Mouse (Mus musculus) hindlimb bud, embryonic 11.5 days (tissue): ENCODE data around the gene Pfkm.

ENCODE experiments used
- DNase-seq: peaks from one replicate; pipeline ENCODE4 v3.0.0-alpha.2; 2012; ENCODE audit warnings: low read depth, low spot score; ENCODE audit errors: extremely low spot score

The Pfkm gene

GRCm38 (mm10) chr15:98092372-98093120 is at the start of gene Pfkm:
TSS of gene Pfkm (plus strand) at chr15:98092589.
- DNase-seq = no peak

- DNase-seq = no peak
These were observed 48.4 kb upstream of the Pfkm start for GRCm38 (mm10) chr15:98043967-98044366.

DNA sequence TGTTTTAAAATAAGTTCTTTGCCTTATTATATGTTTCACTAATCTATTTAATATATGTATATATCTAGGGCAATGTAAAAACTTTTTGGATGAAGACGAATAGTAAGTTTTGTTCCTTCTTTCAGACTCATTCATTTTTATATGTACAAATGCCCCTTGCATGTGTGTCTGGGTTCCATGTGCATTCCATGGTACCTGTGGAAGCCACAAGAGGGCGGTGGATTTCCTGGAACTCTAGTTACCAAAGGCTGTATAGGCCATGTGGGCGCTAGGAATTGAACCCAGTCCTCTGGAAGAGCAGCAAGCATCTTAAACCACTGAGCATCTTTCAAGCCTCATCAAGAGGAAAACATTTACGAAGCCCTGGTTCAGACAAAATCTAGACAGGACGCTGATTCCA is 48.0 kb upstream of the Pfkm start:
- no peak for DNase-seq

GRCm38 (mm10) chr15:98048918-98049700 is 43.3 kb upstream of the Pfkm start:
- no peak for DNase-seq

DNA sequence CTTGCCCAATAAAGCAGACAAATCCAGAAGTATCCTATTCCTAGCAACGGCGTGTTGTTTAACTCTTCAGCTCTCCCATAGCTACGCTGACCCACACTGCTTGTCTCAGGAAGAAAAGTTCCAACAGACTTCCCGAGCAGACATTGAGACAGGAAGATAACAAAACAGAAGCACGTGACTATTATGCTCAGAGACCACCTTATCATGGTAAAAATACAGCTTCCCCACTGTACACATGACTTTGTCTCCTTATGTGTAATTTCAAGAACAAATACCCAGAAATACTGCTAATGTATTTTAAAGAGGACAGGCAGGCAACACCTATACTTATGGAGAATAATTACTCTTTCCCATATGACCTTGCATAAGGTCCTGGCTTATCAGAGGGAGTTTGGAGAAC is 40.7 kb upstream of the Pfkm start:
- DNase-seq = no peak

DNA sequence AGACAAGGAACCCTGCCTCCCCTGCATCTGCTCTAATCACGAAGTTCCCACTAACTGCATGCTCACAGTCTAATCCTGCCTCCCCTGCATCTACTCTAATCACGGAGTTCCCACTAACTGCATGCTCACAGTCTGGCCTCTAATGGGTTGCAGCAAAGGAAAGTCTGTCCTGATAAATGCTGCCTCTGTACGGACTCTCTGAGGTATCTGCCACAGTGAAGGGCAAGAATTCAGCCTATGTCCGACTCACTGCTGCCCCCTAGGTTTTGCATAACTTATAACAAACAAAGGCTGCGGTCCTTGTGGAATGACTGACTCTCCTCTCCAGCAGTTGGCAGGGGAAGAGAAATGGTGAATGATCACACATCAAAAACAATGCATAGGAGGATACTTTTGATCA is 37.1 kb upstream of the Pfkm start:
- DNase-seq = peak; percentile 54

DNA sequence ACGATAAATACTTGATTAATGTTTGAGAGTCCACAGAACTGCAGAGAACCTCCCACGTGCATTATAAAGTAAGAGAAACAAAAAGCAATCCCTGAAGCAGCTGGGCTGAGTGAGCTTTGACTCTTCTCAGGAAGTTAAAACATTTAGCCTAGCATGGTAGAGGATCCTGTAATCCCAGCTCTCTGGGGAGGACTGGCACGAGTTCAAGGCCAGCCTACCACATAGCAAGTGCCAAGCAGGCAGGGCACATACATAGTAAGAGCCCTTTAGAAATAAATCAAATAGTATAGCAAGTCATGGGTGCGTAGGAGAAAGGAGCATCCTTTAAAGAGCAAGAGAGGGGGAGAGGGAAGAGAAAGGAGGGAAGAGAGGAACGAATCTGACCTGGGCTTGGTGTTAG is 26.5 kb upstream of the Pfkm start:
- no peak for DNase-seq

GRCm38 (mm10) chr15:98066602-98067001 is 25.8 kb upstream of the Pfkm start:
- no peak for DNase-seq

DNA sequence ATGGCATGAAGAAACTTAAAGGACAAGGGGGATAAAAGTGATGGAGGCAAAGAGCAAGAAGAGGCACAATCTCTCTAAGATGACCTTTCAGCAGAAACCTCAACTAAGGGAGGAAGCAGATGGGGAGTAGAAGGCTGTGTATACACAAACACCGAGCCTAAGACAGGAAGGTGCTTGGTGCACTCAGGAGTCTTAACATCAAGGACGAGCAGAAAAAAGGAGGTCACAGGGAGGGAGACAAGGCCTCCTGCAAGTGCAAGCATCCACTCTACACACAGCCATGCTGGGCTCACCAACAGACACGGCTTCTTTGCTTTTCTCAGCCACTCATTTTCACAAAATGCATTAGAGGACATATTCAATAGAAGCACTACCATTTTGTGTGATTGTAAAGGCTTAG is 24.9 kb upstream of the Pfkm start:
- no peak for DNase-seq

GRCm38 (mm10) chr15:98068506-98068905 is 23.9 kb upstream of the Pfkm start:
- DNase-seq = no peak

- DNase-seq = no peak
These were observed 22.7 kb upstream of the Pfkm start for GRCm38 (mm10) chr15:98069566-98070245.

DNA sequence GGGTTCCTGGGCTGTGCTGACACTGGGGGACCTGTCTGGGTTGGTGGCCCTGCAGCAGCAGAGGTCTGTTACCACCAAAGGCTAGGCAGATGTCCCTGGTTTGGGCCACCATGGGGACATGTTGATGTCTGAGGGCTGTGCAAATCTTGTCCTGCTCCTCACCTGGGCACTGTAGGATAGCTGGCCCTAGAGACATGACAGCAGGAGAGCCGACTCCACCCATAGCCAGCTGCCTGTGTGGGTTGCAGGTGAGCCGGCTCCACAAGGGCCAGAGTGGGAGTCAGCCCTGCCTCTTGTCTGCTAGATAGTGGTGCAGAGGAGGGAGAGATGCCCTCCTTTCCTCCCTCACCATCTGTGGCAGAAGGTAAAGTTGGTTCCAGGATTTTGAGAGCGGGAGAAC is 22.0 kb upstream of the Pfkm start:
- no peak for DNase-seq

DNA sequence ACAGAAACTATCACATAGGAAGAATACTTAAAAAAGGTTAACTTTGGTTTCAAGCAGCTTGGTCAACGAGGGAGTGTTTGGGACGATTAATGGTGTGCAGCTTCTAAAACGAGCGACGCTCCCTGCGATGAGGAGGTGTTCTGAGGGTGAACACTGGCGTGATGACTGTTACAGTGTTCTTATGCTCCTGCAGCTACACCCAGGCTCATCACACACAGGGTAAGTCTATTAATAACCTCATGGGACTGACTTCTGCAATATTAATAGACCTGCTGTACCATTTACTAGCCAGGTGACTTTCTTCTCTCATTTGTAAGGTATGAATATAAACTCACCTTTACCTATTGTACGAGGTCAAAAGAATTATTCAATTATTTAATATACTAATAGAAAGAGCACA is 17.9 kb upstream of the Pfkm start:
- no peak for DNase-seq

- DNase-seq = no peak
These were observed 17.4 kb upstream of the Pfkm start for GRCm38 (mm10) chr15:98075034-98075433.

DNA sequence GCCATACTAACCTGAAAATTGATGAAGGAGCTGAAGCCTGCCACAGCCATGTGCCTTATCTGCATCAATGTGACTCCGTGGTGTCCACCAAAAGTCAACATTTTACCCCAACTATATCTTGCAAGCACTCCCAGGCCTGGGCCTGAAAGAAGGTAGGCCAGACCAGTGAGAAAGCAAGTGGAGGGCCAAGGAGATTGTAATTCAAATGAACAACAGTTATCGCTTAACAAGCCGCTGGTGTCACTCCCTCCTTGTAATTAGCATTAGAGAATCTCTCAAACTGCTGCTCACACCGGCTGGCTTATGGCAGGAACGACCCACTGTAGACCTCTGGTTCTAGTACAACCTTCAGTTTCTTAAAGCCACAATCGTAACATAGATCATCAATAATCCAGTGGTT is 15.5 kb upstream of the Pfkm start:
- DNase-seq = no peak

DNA sequence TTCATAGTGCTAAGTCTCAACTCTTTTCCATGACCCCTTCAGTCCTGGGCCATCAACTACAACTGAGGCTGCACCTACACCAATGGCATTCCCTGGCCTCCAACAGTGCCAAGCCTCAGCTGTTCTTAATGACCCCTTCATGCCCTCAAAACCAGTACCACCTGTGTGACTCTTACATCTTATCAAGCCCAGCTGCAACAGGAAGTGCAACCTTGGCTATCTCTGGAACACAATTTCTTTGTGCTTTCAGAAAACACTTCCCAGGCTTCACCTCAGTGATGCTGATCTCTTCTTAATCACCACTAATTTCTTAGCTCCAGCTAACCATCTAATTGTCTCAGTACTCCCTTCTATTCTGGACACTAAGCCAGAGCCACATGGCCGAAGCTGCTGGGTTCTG is 3.5 kb upstream of the Pfkm start:
- DNase-seq = no peak

GRCm38 (mm10) chr15:98089421-98090183 is 2.8 kb upstream of the Pfkm start:
- DNase-seq = no peak

DNA sequence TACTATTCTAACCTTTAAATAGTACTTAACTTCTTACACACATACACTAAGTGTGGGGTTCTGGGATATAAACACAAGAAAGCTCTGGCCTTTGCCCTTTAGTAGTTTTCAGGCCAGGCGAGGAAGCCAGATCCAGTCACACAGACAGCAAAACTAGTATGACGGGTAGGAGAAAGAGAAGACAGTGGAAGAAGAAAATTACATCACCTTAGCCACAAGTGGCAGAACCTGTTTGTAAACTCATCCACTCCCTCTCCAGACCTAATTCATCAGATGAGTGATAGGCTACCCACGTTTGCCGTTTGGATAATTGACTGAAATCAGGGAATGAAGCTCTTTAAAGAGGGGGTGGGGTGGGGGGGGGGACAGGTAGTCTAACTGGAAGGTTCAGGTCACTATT is 548 bp upstream of the Pfkm start:
- DNase-seq = no peak

GRCm38 (mm10) chr15:98093121-98094011 is 977 bp downstream of the Pfkm start, which contains the start of gene Senp1:
TSS of gene Senp1 (minus strand) at chr15:98093744.
- no peak for DNase-seq

DNA sequence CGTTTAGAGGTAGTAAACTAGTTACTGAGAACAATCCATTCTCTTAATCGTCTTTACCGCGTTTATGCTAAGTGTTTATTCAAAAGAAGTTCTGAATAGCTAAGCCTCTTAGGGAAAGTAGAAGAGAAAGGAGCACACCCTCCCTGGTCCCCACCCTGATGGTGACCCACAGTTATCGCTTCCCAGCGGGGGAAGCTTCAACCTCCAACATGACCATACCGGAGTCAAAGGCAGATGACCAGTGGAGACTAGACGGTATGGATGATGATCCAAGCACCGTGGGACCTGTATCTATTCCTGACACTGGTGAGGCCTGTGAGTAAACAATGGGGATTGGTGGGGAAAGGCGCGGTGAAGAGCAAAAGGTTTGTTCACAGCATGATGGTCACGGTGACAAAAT is 2.5 kb downstream of the Pfkm start:
- DNase-seq = no peak
